Mouse (Mus musculus): ENCODE results near the gene Zswim4. TPM values are rescaled to one million over a fixed set of nuclear protein-coding genes. Genes with fewer than 3 reads are reported as not detected.
A peak's percentile ranks its signal among the peaks of the same experiment; 100 is the strongest.

Gene Zswim4
- 10 to 100 TPM; 40.1 to 47.6 TPM for total RNA-seq (2021)
- long read RNA-seq, experiment 1, full-length matches to known transcripts = 1 of 10 reads
- long read RNA-seq, experiment 1, partial matches to known transcripts = 5 of 10 reads
- long read RNA-seq, experiment 1, other reads (novel, unspliced or antisense) = 4 of 10 reads
- long read RNA-seq, experiment 2, full-length matches to known transcripts = 1 of 4 reads
- long read RNA-seq, experiment 2, partial matches to known transcripts = 2 of 4 reads
- long read RNA-seq, experiment 2, other reads (novel, unspliced or antisense) = 1 of 4 reads

DNA sequence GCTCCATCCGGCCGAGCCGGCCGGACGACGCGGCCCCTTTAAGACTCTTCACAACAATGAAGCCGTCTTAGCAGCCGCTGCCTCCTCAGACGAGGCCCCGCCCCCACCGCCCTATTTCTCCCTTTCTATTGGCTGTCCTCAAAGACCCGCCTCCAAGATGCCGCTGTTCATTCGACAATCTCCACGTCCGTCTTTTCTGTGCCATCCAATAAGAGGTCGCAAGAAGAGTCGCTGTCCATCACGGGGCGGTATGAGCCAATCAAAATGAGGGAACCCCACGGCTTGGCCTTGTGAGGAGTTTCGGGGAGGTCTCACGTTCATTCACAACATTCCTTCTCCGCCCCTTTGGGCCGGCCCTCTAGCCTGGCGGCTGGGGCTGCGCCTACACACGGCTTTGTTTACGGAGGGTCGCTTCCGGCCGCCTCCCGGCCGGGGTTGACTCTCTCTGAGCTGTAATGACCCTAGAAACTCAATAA is at the start of gene Zswim4:
Gene Zswim4, minus strand, starts transcription at position 58 of the 476 bp plus-strand sequence.
- peak; percentile 94 to 96 for DNase-seq

DNA sequence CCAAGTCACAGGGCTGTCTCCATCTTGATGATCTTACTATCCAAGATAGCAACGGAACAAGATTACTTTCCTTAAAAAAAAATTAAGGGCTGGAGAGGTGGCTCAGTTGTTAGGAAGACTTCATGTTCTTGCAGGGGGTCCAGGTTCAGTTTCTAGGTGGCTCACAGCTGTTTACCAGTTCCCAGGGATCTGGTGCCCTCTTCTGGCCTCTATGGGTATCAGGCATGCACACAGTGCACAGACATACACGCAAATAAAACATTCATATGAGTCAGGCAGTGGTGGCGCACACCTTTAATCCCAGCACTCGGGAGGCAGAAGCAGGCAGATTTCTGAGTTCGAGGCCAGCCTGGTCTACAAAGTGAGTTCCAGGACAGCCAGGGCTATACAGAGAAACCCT is 48.8 kb upstream of the Zswim4 start:
- peak; percentile 49 to 62 for DNase-seq

DNA sequence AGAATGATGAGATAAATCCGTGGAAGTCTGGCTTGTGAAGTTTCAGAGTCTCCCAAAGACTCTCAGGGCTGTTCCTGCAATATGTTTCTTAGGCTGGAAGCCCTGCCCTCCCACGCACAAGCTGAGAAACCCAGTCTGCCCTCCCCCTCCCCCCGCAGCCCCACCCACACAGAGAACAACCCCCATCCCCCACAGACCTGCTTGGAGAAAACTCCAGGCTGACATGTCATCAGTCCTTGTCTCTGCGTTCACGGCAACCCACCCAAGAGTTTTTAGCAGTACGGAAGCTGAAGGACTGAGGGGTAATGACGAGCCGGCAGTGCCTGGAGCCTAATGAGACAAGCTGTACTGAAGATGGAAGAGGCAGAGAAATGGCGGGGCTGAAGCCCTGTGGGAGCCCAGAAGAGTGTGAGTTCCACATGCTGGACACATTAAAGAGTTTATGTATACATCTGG is 47.8 kb upstream of the Zswim4 start:
- DNase-seq = peak in 1 of 2 experiments; percentile 13

DNA sequence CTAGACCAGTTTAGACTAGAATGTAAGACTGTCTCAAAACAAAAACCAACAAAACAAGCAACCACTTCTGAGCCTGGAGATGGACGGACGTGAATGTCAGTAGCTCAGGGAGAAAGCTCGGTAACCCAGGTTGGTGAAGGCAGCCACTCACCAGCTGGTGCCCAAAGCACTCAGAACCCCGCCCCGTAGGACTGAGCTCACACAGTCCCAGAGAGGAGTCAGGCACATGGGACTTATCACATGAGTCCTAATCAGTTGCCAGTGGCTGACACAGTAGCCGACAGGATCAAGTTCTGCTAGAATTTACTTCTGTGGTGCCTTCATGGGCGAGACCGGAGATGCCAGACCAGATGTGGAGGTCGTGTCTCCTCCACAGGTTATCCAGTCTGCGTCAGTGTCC is 43.9 kb upstream of the Zswim4 start:
- no peak for DNase-seq

DNA sequence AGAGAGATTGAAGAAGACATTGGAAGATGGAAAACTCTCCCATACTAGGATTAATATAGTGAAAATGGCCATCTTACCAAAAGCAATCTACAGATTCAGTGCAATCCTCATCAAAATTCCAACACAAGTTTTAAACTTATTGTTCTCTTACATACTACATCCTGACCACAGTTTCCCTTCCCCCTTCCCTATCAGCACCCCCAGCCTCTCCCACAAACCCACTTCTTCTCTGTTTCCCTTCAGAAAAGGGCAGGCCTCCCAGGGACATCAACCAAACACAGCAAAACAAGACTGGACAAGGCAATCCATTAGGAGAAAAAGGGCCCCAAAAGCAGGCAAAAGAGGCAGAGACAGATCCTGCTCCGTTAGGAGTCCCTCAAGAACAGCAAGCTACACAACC is 39.6 kb upstream of the Zswim4 start:
- no peak for DNase-seq

DNA sequence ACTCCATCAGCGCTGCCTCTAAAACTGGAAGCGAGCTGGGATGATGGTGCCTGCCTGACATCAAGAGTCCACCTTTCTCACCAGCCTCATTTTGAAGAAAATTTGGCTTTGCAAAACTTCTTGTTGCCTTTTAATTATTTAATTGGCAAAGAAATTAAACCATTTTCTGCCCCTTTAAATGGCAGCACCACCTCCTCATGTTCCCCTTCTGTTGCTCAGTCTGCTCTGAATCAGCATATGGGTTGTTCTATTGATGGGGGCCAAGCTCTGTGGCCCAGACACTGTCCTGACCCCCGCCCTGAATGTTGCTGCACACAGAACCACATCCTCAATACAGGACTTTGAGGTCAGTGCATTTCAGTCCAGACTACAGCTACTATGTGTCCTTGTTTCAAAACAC is 37.1 kb upstream of the Zswim4 start:
- no peak for DNase-seq

DNA sequence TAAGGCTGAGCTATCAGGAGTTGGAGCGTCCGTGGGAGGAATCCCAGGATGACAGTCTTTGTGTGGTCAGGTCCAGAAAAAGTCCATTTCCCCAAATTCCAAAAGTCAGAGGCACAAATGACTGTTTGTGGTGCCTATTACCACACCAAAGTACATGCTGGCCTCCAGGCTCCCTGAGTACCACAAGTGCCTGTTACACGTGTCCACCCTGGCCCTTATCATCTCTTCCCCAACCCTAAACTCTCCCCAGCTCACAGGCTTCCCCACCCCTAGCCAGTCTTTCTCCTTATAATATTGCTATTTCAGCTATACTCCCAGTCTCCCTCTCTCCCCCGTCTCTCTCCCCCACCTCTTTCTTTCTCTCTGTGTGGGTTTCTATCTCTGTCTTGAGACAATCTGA is 35.4 kb upstream of the Zswim4 start:
- no peak for DNase-seq

DNA sequence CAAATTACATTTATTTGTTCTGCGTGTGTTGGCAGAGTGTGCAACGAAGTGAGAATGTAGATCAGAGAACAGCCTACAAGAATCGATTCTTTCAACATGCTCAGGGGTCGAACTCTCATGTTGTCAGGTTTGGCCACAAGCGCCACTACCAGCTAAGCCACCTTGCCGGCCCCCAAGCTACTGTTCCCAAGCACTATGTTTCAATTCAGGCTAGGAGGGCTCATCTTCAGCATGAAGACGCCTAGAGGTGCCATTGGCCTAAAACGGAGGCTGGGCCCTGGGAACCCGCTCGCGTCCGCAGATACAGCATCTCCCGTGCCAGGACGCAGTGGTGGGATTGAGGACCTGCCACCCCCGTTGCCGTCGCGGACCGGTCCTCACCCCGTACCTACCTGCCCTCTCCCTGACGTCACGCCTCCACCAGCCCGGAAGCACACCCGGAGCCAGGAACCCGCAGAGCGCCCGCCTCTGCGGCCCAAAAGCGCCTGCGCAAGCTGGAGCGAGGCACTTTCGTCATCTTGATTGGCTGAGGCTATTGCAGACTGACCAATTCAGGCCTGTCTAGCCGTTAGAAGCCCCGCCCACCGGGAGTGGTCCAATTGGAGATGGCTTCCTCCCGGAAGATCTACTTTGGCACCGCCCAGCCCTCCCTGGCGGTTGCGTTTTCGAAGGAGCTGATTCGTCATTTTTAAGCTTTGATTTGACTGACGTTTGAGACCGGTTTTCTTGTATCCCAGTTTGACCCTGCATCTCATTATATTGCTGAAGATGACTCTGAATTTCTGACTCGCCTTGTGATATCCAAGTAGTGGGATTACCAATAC is 33.3 kb upstream of the Zswim4 start, which contains the start of gene Ccdc130:
Gene Ccdc130, minus strand, starts transcription at position 431 of the 824 bp plus-strand sequence.
- DNase-seq = peak; percentile 99 to 100

DNA sequence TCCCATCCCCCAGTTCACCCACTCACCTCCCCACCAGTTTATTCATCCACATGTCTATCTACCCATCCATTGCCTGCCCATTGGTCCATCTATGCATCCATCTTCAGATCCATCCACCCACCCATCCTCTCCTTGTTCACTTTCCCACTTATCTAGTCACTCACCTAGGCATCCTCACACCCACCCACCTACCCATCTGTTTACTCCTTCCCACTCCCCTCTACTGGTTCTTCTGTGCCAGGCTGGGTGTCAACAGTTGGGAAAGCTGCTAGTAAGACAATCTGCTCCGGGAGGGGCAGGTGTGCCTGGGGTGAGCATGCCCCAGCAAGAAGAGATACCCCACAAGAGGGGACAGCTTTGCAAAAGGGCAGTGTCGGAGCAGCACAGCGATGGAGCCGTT is 24.2 kb upstream of the Zswim4 start:
- no peak for DNase-seq

DNA sequence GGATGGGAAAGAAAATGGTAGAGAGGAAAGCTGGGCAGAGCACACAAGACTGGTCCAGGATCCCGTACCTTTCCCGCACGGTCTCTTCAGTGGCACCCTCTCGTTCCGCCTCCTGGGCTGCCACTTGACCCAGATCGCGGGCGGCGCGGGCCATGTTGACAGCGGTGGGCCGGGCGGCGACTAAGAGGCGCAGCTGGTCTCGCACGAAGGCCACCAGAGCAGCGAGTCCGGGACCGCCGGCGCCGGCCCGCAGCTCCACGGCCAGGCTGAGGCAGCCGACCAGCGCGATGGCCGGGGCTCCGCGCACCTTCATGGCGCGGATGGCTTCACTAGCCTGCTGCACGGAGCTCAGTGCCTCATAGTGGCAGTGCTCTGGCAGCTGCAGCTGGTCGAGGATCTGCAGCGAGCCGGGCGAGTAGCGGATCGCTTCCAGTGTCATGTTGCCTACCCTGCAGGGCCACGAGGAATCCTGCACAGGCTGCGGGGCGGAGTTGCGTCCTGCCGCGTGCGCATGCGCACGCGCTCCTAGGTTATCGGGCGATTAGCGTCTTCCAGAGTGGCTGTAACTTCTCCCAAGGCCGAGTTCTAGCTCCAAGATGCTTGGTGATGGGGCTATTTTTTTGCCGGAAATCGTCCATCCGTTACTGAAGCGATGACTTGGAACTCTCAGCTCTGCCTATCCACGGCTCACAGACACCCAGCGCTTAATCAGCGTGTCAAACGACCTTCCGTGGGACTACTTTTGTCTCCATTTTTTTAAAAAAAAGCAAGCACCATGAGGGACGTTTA is 20.2 kb upstream of the Zswim4 start, which contains the start of gene Mri1:
Gene Mri1, minus strand, starts transcription at position 505 of the 789 bp plus-strand sequence.
- DNase-seq = peak; percentile 86 to 87

DNA sequence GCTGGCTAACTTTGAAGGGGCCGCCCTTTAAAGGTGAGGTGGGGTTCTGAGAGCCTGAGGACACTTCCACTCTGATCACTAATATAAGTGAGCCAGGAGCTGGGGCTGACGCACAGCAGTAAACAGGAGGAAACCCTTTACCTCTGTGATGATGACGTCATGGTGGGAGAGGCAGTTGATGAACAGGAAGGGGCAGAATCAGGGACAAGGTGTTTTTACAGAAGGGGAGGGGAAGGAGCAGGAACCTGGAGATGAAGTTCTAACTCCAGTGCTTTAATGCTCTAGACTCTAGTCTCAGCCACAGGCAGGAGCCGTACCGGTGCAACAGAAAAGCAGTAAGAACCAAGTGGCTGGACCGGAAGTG is 19.6 kb upstream of the Zswim4 start:
- peak in 1 of 2 experiments; percentile 33 for DNase-seq

DNA sequence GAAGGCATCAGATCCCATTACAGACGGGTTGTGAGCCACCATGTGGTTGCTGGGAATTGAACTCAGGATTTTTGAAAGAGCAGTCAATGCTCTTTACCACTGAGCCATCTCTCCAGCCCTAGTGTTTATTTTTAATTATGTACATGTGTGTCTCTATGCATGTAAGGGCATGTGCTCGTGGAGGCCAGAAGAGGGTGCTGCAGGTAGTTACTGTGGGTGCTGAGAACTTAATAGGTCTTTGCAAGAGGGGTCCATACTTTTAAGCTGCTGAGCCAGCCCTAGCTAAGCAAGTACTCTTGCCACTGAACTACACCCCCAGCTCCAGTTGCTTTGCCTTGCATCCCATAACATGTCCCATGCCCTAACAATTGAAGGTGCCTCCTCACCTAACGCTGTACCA is 19.0 kb upstream of the Zswim4 start:
- no peak for DNase-seq

DNA sequence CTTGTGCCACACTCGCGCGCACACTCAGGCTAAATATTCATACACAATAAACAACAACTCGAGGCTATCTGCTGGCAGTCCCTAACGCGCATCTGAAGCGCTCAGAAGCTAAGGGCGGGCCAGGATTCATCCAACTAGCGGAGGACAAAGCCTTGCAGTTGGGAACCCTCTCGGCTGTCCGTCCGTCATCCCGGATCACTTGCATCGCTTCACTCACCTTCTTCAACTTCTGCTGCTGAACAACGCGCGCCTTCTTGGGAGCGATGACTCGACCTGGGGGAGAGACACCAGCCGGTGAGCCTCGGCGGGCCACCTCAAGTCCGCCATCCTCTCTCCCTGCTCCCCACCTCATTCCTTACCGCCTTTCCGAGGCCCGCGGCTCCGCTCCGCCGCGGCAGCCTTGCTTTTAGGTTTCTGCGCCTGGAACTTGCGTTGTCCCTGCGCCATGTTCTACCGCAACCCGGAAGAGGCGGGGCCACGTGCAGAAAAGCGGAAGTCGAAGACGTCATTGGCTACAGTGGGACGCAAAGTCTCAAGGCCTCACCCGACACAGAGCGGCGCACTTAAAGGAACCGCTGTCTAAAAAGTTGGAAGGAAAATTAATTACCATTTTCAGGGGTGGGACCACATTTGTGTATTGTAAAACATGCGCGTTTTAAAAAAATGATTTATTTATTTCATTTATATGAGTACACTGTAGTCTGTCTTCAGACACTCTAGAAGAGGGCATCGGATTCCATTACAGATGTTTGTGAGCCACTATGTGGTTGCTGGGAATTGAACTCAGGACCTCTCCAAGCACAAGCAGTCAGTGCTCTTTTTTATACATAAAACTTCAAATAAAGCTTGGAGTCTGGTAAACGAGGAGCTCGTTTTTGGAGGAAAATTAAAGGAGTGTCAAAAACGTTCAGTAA is 12.7 kb upstream of the Zswim4 start, which contains the start of gene D8Ertd738e:
Gene D8Ertd738e, minus strand, starts transcription at position 463 of the 914 bp plus-strand sequence.
- peak; percentile 89 to 91 for DNase-seq

DNA sequence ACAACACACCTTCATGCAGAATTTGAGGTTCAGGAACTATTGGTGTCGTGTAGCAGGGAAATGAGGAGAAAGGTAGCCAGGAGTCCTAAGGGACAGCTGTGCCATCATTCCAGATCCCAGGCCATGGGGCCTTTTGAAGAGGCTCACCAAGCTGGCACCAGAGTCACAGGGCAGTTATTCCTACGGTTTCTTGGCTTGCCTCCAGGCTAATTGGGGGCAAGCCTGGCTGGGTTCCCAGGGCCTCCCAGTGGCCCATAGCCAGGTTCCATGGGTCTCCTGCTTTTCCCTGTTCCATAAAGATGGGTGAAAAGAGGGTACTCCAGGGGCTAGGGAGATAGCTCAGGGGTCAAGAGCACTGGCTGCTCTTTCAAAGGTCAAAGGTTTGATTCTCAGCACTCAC is 5.0 kb upstream of the Zswim4 start:
- peak in 1 of 2 experiments; percentile 28 for DNase-seq

DNA sequence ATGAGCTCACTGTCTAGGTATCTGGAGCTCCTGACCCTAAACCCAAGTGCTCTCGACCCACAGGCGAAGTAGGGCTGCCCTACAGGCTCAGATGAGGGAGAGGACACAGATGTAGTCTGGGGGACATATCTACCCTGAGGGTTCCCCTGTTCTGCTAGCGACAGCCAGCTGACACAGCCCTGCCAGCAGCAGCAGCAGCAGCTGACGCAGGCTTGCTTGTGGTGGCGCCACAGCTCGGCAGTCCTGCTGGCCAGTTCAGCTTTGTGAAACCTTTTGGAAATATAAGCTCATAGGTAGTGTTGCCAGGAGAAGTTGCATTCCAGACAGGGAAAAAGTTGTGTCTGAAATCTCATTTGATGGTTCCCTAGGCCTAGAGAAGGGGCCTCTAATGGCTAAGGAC is 4.3 kb upstream of the Zswim4 start:
- DNase-seq = no peak

DNA sequence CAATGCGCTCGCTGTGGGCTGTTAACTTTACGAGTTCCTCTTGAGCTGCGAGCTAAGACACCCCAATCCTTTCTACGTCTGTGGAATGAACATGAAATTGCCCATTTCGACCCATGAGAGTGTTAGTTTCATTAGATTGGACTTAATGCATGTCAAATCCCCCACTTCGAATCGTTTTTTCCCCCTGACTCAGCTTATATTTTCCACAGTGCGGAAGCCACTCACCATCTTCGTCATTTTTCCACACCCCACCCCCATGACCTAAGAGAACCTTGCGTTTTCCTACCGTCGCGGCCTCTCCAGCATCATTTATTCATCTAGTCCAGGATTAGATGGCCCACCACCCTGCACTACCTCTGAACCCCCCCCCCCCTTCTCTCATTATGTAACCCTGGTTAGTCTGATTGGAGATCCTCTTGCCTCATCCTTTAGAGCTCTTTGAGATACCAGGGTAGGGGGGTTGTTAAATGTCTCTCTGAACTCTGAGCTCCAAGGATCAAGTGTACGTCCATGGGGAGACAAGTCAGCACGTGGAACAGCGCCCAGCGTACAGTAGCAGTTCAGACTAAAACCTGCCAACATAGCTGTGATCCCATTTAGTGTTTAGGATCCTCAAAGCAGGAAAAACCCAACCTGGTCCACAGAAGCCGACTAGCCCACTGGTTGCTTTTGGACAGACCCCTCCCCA is 831 bp upstream of the Zswim4 start:
- peak in 1 of 2 experiments; percentile 50 for DNase-seq

DNA sequence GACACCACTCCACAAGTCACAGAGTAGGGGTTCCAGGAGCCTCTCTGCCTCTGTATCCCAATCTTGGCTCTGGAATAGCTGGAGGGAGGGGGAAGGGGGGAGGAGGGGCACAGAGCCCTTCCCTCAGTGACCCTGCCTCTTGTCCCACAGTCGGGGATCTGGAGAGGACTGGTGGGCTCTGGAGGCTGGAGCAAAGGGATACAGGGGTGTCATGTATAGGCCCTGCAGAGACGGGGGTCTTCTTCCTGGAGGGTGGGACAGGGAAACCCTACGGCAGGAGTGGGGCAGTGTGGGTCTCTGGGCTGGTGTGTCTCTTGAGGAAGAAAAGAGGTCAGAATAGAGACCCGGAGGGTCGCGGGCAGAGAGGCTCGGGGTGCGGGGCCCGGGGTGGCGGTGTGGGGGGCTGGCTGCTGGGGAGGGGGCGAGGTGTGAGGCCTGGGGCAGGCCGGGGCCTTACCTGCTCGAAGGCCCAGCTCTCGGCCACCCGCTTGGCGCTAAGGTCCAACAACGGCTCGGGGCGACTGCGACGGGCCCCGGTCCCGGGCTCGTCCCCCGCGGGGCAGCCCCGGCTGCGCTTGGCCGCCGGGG is 351 bp downstream of the Zswim4 start:
- no peak for DNase-seq

DNA sequence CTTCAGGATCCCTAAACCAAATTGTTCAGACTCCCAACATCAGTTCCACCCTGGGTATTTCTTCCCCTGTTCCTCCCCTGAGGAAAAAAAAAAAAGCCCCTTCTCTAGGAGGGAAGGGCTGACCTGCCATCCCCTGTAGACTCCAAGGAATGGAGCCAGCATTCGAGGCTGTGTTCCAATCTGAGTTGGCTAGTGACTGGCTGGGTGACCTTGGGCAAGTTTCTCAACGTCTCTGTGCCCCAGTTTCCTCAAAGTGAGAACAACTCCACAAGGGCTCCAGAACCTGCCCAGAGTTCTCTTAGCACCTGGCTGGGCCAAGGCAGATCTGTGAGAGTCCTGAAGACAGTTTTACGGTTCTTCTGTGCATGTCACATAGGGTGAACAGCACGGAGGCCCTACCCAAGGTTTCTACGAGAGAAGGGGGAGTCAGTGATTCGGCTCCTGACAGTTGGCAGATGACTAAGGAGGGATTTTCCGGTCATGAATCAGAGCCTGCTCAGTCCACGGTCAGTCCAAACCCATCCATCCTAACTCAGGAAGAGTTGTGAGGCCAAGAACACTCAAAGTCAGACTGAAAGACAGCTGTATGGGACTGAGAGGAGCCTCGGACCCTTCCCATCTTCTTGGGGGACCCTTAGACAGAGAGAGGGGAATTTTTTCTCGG is 977 bp downstream of the Zswim4 start:
- DNase-seq = peak; percentile 73 to 80

DNA sequence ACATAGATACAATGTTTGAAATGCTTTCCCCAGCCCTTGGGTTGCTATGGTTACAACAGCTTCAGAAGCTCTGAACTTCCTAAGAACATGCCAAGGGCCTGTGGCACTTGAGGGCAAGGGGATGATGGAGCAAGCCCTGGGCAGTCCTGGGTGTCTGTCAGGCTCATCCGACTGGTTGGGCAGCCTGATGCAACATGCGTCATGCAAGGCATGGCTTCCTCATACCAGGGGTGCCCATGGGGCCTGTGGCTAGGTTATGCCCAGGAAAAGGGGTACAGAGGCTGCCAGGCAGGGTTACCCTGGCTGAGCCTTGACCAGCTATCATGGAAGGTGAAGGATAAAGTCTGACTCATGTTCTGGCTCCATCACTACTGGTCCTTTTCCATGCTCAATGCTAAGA is 3.8 kb downstream of the Zswim4 start:
- peak; percentile 69 to 79 for DNase-seq

Measured in adrenal gland, postnatal 36 days (tissue).